Mouse (Mus musculus) C2C12 (cell line): ENCODE results near the gene Ebi3. TPM values are rescaled to one million over a fixed set of nuclear protein-coding genes. Genes with fewer than 3 reads are reported as not detected.

ENCODE experiments used
- H3K27me3 ChIP-seq: one replicate; pipeline ENCODE4 v1.6.1; 2011; ENCODE audit not compliant: control insufficient read depth, insufficient read depth, insufficient read length
- H3K36me3 ChIP-seq: one replicate; pipeline ENCODE4 v1.6.1; 2011; ENCODE audit not compliant: control insufficient read depth, insufficient read depth
- H3K4me3 ChIP-seq: one replicate; pipeline ENCODE4 v1.5.1; 2011; ENCODE audit warnings: mild to moderate bottlenecking, control low read depth; ENCODE audit not compliant: poor library complexity, insufficient read depth, severe bottlenecking
- H3K79me2 ChIP-seq: one replicate; pipeline ENCODE4 v1.6.1; 2011; ENCODE audit not compliant: control insufficient read depth, insufficient read depth
- H3K79me3 ChIP-seq: one replicate; pipeline ENCODE4 v1.6.1; 2011; ENCODE audit warnings: low read depth, control low read depth
- H3ac ChIP-seq: one replicate; pipeline ENCODE3; 2011; ENCODE audit warnings: low read depth; ENCODE audit not compliant: control insufficient read depth, insufficient read length
- CEBPB ChIP-seq: IDR thresholded peaks from one replicate; pipeline ENCODE4 v1.6.1; 2011; ENCODE audit warnings: low read depth, mild to moderate bottlenecking, control low read depth, moderate library complexity
- CTCF ChIP-seq: IDR thresholded peaks from one replicate; pipeline ENCODE4 v1.5.1; 2011; ENCODE audit not compliant: control insufficient read depth, insufficient read depth, insufficient read length
- FOSL1 ChIP-seq: IDR thresholded peaks from one replicate; pipeline ENCODE4 v1.8.0; 2011; ENCODE audit warnings: mild to moderate bottlenecking, low read length; ENCODE audit not compliant: poor library complexity, insufficient read depth, severe bottlenecking
- MAX ChIP-seq: IDR thresholded peaks from one replicate; pipeline ENCODE4 v1.6.1; 2011; ENCODE audit warnings: mild to moderate bottlenecking, control low read depth
- MYOD1 ChIP-seq: IDR thresholded peaks from one replicate; pipeline ENCODE4 v1.6.1; 2011; ENCODE audit warnings: low read depth; ENCODE audit not compliant: control insufficient read depth, insufficient read length
- MYOG ChIP-seq: IDR thresholded peaks from one replicate; pipeline ENCODE4 v1.6.1; 2011; ENCODE audit not compliant: control insufficient read depth, insufficient read length; ENCODE audit errors: extremely low read depth
- USF1 ChIP-seq: IDR thresholded peaks from one replicate; pipeline ENCODE4 v1.6.1; 2011; ENCODE audit warnings: low read depth, mild to moderate bottlenecking, control low read depth, moderate library complexity
- polyA plus RNA-seq: library from polyadenylated mRNA; unstranded; fragments of >200 nt; fragmentation: generic; extraction: Trizol; gene quantifications from one replicate; pipeline ENCODE4 v1.2.1, GENCODE M21; 2012; ENCODE audit warnings: missing spikeins

Gene Ebi3
- polyA plus RNA-seq, 1 experiment: not detected

DNA sequence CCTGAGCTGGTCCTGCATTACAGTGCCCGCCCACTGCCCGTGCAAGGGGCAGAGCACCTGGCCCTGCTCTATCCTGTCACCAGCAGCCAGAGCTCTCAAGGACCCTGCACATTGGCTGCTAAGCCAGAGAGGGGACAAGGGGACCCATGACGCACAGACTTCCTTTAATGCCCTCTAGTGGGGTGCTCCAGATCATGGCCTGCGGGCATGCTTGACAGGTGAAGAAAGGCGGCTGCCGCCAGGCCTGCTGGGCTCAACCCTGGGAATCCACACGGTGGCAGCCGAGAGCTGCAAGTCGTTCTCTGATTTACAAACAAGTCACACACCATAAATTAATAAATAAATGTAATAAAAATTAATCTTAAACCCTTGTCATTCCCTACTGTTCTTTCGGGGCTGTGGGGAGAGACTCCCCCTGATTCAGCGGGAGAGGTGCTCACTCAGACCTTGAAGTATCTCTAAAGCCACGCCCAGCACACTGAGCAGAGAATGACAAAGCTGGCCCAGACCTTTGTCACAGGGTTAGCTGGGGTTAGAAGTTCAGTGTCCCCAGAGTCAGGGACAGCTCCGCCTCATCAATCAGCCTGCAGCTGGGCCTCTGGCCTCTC is 23.9 kb downstream of the Ebi3 start:
- peak; percentile 71 for TF ChIP-seq CTCF
- no peak for TF ChIP-seq CEBPB
- Histone ChIP-seq H3K4me3 (no peak overlapping the region), H3K79me3 (no peaks in the 10 kb centered on the region), H3K79me2 (no peaks in the 10 kb centered on the region), H3ac (no peak overlapping the region), H3K27me3 (peaks cover 25% of the 10 kb centered on the region), H3K36me3 (no peaks in the 10 kb centered on the region)

DNA sequence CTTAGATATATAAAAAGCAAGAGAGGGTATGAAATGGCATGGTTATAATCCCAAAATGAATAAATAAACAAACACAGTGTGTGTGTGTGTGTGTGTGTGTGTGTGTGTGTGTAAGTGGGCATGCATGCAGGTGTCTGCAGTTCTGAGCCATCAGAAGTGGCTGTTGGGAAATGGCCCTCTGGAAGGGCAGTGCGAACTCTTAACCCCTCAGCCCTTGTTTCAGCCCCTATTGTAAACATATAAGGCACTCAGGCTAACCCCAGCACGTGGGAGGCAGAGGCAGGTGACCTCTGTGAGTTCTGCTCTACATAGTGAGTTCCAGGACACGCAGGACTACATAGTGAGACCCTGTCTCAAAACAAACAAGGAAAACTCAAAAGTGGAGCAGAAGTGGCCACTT is 24.9 kb downstream of the Ebi3 start:
- peaks cover 17% of the 10 kb centered on the region for H3K27me3 ChIP-seq
- no peak overlapping the region for H3K4me3 ChIP-seq
- TF ChIP-seq USF1 (no peak), MYOG (no peak), FOSL1 (no peak), CTCF (no peak), MAX (no peak), CEBPB (no peak), MYOD1 (no peak)
- no peaks in the 10 kb centered on the region for H3K36me3 ChIP-seq
- no peaks in the 10 kb centered on the region for H3K79me2 ChIP-seq
- H3K79me3 ChIP-seq: no peaks in the 10 kb centered on the region
- no peak overlapping the region for H3ac ChIP-seq

DNA sequence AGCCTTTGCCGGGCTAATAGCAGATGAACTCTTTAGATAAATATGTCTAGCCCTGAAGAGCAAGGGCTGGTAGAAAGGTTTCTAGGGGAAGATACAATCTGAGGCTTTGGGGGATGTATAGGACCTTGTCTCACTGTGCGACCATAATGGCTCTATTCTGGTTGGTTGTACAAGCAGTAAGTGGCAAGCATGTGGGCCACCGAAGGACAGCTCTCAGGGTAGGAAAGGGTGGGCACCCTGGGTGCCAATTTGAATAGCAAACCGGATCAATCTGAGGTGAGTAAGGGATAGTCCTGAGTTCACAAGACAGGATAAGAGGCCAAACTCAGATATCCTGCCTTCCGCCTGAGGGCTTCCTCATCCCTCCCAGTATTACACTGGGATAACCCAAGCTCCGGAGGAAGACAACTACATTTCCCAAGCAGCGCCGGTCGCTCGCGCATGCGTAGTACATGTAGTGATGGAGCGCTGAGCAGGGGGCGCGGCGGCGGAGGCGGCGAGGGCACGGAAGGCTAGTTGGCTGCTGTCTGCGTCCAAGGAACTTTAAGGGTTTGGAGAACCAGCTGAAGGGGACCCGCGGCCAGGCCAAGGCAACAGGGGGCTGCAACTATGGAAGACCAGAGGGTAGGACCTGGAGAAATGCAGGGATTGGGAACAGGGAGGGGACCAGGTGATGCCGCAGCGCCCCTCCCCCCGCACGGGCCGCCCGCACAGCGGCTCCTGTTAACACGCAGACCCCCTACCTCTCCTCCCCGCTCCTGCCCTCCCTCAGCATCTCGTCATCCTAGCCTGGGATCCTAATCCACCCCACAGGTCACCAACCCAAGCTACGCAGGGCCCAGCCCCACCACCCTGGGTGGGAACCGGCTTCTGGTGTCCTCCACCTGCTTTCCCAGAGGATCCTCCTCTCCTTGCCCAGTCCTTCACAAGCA is 33.9 kb downstream of the Ebi3 start, which contains the start of gene Fsd1:
Fsd1 (plus strand) TSS at position 480 of the 932 bp plus-strand sequence.
- no peak within 1 kb of the TSS for H3ac ChIP-seq
- H3K79me2 ChIP-seq: no peaks in the 10 kb centered on the region
- H3K36me3 ChIP-seq: no peaks in the 10 kb centered on the region
- peaks cover 25% of the 10 kb centered on the region for H3K27me3 ChIP-seq
- H3K79me3 ChIP-seq: no peaks in the 10 kb centered on the region
- H3K4me3 ChIP-seq: no peak within 1 kb of the TSS
- TF ChIP-seq CEBPB: no peak
- no peak for TF ChIP-seq MAX
- no peak for TF ChIP-seq USF1
- no peak for TF ChIP-seq MYOD1

DNA sequence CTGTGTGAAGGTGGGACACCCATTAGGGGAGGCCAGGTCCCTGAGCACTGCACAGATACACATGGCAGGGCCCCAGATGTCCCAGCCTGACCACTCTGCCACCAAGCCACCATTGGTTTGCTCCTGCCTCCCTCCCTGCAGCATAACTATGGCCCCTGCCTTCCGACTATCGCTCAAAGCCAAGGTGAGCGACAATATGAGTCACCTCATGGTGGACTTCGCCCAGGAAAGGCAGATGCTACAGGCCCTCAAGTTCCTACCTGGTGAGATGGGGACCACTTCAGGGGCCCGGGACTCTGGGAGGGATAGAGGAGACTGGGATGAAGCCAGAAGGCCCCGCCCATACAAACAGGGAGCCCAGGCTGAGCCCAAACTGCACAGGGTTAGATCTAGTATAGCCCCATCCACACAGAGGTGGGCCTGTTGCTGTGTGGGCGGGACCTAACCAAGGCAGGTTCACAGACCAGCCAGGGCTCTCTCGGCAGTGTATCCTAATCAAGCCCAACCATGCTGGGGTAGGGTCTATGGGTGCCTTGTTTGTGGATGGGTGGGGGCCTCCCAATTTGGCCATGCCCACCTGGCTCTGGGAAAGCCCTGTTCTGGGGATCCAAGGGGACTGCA is 37.9 kb downstream of the Ebi3 start:
- Histone ChIP-seq H3K79me3 (no peaks in the 10 kb centered on the region), H3K4me3 (no peak overlapping the region), H3K79me2 (no peaks in the 10 kb centered on the region), H3ac (no peak overlapping the region), H3K36me3 (no peaks in the 10 kb centered on the region), H3K27me3 (peaks cover 50% of the 10 kb centered on the region)
- TF ChIP-seq CEBPB: no peak
- TF ChIP-seq MYOD1: no peak
- TF ChIP-seq MYOG: no peak
- no peak for TF ChIP-seq FOSL1
- no peak for TF ChIP-seq CTCF
- TF ChIP-seq MAX: no peak
- no peak for TF ChIP-seq USF1

DNA sequence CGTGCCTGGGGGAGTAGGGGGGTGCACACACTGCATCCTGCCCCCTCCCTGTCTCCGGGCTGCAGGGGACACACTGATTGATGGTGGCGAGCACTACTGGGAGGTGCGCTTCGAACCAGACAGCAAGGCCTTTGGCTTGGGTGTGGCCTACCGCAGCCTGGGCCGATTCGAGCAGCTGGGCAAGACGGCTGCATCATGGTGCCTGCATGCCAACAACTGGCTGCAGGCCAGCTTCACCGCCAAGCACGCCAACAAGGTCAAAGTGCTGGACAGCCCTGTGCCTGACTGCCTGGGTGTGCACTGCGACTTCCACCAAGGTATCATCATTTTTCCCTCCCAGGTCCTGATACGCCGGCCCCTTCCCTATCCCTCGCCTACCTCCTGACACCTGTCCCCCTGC is 43.6 kb downstream of the Ebi3 start:
- Histone ChIP-seq H3K36me3 (no peaks in the 10 kb centered on the region), H3K79me2 (no peaks in the 10 kb centered on the region), H3K4me3 (no peak overlapping the region), H3K27me3 (peaks cover 47% of the 10 kb centered on the region), H3K79me3 (no peaks in the 10 kb centered on the region), H3ac (no peak overlapping the region)
- TF ChIP-seq MYOG (no peak), MYOD1 (no peak), MAX (no peak), CEBPB (no peak), FOSL1 (no peak), CTCF (no peak), USF1 (no peak)
